Mouse (Mus musculus): ENCODE measurements around the gene Asic3.
A peak's percentile ranks its signal among the peaks of the same experiment; 100 is the strongest.

The Asic3 gene

DNA sequence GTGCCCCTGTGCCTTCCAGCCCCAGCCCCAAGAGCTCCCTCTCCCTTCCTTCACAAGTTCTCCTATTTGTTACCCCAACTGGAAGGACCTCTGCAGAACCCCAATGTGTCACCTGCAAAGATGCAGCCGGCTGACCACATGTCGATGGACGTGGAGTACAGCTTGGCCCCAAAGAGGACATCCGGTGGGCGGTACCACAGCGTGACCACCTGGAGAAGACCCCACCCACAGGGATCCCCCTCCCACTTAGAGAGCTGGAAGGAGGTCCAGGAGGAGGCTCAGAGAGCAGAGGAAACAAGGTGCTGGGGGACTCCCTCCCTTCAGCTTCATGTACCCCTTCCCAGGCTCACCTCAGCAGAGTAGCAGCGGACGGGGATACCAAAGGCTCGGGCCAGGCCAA is 7.2 kb downstream of the Asic3 start:
- DNase-seq (ENCODE audit: low read depth, low spot score), result no peak

DNA sequence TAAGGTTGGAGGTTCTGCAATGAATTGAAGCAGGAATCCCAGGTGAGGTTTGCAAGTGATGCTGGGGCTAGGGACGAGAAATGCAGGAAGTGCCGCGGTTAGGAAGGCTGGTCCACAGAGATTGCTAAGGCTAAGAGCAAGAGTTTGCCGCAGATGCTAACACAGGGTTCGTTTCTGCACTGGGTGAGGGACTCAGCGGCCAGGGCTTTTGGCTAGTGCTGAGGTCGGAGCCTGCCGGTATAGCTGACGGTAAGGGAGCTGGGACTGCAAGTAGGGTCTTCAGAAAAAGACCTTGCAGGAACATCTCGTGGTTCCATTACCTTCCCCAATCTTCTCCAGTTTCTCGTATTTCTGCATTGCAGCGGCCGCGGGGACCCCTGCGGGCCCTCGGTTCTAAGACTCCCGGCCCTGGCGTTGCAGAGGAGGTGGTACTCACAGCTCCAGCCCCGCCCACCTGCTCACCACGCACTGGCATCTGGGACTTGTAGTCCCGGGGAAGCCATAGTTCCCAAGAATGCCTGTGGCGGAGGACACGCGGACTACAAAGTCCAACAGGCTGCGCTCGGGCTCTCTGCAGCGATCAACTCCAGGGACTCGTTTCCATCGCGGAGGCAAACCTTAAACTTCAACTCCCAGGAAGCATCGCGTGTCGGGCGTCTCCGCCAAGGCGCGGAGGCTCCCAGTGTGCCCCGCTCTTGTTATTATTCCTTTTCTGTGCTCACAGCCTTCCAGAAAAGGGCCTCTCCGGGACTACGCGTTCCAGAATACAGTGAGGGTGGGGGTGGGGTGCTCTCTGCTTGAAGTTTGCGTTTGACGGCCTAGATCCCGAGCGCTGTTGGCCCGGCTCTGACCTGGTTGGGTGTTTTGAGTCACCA is 10.2 kb downstream of the Asic3 start, which contains the start of the genes Cdk5 and Slc4a2:
TSS of gene Cdk5 (minus strand) at position 402 of the 875 bp plus-strand sequence.
TSS of gene Slc4a2 (plus strand) at position 709 of the 875 bp plus-strand sequence.
- peak; percentile 99 for DNase-seq (ENCODE audit: low read depth, low spot score)

DNA sequence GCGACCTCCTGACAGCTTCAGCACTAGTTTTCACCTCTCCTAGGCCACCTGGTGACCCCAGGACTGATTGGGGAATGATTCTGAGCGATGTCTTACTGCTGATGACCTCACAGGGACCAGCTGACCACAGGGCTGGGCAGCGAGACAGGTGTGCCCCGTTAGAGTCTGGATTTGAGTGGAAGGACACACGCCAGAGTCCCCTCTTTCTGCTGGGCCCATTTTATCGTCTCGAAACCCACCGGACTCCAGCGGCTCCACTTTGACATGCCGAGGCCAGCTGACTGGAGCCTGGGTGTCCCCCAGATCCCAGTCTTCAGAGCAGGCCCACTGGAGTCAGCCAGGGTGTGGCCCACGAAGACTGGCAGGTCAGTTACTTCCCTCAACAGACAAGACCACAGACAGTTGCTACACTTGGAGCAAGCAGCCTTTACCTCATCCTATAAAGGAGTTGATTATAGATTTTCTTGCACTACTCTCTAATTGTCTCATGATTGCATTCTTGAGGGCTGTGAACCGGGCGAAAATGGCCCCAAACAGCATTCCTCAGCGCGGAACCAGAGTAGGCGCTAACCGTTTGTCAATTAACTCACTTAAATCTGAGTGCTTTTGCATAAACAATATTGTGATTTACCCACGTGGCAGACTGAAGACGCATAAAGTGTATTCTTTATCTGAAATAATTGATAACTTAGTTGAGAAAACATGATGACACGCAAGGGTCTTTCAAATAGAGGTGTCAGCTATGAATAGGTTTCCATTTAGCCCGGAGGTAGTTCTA is 11.0 kb downstream of the Asic3 start:
- no peak for DNase-seq (ENCODE audit: low read depth, low spot score)

DNA sequence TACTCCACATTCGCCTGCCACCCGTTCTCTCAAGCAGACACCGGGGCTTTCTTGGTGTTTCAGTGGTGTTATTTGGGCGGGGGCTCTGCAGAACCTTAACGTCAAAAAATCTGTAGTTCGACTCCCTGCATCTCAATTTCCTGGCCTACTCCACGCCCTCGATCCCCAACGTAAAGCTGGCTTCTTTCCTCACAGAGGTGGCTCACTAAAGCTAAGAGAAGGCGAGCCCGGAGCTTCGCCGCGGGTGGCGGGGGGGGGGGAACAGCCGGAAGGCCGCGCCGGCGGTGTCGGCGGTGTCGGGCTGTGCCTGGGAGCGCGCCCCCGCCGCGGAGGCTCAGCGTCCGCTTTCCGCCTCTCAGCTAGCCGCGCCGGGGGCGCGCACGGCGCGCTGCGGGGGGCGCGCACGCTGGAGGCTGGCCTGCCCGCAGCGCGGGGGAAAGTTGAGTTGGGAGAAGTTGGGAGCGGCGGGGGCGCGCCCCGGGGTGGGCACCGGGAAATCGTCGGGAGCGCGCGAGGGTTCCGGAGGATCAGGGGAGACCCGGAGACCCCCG is 11.7 kb downstream of the Asic3 start:
- peak; percentile 75 for DNase-seq (ENCODE audit: low read depth, low spot score)

DNA sequence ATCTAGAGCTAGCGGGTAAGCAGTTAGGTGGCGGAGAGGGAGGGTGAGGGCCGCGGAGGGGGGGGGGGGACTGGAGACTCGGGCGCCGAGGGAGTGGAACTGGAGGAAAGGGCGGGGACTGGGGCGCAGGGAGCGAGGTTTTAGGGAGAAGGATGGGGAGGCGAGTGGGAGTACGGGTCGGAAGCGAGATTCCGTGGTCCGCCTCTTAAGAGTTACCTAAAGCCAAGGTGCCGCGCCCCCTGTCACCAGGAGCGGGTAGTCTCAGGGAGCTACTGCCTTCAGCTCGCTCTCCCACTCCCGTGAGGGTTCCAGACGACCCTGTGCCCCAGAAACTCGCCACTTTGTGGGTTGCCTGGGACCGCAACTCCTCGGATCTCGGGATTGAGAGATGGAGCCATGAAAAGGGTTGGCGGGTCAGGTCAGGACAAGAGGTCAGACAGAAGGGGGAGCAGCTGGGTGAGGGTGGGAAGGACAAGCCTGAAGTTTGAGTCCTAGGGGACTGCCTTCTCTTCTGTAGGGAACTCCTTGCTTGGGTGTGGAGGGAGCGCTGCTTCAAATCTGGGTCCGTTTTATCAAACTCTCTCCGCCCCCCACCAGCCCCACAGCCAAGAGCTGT is 12.3 kb downstream of the Asic3 start:
- DNase-seq (ENCODE audit: low read depth, low spot score), result peak; percentile 24

DNA sequence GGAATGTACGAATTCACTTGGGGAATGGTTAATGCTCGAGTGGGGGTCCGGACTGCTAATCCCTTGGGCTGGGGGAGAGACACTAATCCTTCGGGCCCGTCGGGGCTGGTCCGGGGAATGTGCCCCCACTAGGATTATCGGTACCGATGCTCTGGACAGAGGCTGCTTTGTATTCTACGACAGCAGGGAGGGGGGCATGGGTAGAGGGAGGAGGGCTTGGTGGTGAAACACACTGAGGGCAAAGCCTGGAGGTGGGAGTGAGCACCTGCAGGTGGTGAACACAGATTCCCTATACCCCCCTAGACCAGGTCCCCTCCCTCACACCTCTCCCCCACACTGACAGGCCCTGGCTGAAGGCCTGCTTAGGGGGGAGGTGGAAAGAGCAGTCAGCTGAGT is 12.8 kb downstream of the Asic3 start:
- DNase-seq (ENCODE audit: low read depth, low spot score), result no peak

DNA sequence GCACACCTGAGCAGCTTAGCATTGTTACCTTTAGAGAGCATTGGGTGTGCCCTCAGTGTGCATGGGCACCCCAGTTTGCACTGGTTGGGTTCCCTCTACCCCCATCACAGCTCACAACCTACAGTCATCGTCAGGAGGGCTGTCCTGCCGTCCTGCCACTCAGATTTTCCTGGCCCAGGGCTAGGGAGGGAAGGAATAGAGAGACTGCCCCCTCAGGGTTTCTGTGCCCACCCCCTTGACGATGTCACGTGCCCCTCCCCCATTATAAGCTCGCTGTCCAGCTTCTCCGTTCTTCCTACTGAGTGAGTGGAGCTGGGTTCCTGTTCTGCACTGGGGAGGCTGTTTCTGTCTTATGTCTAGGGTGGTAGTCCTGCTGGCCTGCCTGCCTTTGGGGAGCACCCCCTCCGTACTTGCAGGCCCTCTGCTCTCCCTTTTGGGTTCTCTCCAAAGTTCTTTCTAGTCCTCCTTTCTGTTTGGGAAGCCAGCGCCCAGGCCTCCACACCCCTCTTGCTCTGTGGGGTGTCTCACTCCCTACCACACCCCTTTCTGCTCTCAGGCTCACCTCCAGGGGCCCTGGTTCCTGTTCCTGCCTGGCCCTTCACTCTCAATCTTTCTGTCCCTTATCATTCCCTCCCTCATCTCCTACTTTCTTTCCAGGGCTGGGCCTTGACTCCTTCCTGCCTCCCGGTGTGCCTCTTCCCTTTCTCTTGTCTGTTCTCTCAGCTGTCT is 13.5 kb downstream of the Asic3 start:
- no peak for DNase-seq (ENCODE audit: low read depth, low spot score)

DNA sequence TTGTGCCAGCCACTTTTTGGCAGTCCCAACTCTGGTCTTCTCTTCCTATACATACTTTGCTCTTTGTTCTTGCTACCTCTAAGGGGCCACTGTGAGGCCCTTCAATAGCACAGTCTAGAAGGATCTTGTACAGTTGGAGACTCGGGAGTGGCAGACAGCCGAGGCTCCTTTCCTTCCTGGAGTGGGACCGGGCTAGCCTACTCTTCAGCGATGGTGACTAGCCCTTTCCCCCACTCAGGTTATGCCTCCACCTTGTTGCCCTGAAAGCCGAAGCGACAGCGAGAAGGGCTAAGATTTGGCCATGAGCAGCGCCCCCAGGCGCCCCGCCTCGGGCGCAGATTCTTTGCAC is 14.1 kb downstream of the Asic3 start:
- DNase-seq (ENCODE audit: low read depth, low spot score), result no peak

DNA sequence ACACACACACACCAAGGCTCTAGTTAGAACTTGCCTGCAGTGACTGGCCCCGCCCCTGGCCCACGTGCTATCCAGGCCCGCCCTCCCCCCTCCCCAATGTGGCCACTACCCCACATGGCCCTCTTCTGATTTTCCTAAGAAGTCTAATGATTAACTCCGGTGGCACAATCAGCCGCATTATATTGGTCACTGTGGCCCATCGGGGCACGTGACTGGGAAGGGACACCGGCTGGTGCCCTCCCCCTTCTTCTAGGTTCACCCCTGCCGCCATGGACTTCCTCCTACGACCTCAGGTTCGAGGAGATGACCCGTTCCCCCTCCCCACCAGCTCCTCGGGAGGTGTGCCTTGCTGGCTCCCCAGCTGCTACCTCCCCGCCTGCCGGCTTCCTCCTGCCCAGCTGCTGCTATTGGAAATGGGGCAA is 14.8 kb downstream of the Asic3 start:
- no peak for DNase-seq (ENCODE audit: low read depth, low spot score)

DNA sequence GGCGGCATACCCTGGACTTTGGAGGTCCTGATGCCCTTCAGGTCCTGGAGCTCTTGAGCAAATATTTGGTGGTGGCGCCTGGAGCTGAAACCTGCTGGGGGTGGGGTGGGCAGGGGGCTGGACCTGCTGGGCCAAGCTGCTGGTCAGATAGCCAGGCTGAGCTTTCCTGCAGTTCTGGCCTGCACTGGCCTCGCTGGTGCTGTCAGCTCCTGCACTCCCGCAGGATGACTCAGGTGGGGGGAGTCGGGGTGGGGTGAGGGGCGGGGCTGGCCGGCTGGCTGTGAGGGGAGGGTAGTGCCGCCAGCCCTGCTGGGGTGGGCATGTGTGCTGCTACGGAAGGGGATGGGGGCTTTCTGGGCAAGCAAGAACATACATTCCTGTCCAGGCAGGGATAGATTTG is 15.4 kb downstream of the Asic3 start:
- no peak for DNase-seq (ENCODE audit: low read depth, low spot score)

DNA sequence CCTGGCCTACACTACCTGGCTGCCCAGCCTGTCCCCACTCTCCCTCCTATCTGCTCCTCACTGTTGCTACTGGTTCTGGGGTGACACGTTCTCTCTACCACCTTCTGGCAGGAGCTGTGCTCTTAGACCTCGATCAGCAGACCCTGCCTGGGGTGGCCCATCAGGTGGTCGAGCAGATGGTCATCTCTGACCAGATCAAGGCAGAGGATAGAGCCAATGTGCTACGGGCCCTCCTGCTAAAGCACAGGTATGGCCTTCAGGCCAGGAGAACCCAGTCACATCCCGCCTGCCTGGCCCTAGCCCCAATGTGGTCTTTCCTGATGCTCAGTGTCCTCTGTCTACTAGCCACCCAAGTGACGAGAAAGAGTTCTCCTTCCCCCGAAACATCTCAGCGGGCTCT is 20.8 kb downstream of the Asic3 start:
- DNase-seq (ENCODE audit: low read depth, low spot score), result no peak

DNA sequence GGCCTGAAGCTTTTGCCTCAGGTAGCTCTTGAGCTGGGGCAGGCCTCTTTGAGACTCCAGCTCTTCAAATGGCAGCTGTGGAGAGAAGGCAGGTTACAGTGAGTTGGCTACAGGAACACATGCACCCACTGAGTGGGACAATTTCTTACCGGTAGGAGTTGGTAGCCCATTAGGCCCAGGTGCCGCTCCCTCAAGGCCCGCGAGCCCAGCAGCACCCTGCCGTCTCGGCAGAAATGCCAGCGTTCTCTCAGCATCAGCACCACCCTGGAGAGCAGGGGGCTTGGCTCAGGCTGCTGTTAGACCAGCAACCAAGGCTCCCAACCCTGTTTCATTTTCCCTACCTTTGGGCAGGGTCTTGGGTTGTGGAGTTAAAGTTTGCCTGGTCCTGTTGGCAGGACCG is 28.0 kb downstream of the Asic3 start:
- no peak for DNase-seq (ENCODE audit: low read depth, low spot score)

DNA sequence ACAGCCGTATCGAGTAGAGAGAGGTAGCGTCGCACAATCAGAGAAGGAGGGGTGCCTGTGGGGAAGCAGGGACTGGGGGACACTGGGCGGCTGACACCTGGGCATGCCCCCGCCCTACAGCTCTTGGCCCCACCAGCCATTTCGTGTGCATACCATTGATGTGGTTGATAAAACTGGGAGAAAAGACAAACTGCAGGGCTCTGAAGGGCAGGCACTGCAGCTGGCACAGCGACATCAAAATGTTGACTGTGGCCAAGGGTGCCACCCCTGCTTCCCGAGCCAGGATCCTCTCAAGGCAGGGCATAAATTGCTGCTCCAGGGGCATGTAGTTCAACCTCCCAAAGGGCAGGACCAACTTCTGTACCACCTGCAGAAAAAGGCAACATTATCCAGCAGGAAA is 28.8 kb downstream of the Asic3 start:
- DNase-seq (ENCODE audit: low read depth, low spot score), result no peak

DNA sequence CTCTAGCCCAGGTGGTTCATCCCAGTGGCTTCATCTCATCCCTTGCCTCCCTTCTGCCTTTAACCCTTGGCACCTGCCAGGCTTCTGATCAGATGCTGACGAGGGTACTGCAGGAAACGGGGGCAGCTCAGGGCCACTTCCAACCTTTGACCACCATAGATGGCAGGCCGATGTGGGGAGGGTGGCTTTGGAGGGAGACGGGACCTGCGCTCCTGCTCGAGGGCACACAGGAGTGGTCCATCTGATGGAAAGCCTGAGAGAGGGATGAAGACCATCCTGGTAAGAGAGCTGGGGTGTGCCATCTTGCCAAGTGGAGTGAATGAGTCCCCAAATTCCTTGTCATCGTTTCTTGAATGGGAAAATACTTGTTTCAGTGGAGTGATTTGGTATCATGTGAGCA is 30.0 kb downstream of the Asic3 start:
- no peak for DNase-seq (ENCODE audit: low read depth, low spot score)

DNA sequence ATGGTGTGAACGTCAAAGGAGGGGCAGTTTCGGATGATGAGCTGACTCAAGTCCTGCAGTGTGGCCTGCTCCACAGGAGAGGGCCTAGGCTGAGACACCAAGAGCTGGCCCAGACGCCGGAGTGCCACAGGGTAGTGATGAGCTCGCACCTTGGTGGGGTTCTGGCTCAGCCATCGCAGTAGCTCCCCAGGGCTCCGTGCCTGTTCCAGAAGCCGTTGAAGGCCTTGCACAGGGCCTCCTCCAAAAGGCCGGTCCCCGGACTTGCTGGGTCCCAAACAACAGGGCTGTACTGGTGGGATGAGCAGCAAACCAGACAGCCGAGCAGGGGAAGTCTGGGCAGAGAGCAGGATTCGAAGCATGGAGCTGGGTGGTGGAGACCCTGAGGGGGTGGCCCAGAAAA is 30.7 kb downstream of the Asic3 start:
- DNase-seq (ENCODE audit: low read depth, low spot score), result no peak

DNA sequence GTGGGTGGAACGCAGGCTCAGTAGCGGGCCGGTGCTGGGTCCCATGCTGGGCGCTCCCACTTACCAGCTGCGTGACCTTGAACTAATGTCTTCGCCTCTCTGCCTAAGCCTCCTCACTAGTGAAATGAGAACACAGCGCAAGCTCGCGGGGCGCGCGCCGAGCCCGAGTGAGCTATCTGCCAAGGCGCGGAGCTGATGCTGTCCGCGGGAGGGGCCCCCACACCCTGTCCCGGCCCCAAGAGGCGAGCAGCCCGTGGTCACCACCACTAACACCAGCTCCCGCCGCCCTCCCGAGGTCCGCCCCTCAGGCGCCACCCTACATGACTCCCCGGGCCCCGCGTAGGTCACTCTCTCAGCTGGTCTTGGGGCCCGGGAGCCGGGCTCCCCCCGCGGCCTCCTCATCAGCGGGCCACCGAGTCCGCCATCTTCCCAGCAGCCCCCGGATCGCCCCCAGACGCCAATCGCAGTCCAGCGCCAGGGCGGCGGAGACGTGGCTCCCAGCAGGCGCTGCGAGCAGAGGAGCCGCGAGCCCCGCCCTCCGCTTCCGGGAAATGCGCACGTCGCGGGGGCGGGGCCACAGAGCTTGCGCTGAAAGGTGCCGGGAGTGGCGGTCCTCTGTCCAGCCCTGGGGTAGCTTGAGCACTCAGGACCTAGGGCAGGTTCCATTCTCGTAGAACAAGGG is 31.7 kb downstream of the Asic3 start, which contains the start of gene Fastk:
TSS of gene Fastk (minus strand) at position 542 of the 682 bp plus-strand sequence.
- DNase-seq (ENCODE audit: low read depth, low spot score), result peak; percentile 90

DNA sequence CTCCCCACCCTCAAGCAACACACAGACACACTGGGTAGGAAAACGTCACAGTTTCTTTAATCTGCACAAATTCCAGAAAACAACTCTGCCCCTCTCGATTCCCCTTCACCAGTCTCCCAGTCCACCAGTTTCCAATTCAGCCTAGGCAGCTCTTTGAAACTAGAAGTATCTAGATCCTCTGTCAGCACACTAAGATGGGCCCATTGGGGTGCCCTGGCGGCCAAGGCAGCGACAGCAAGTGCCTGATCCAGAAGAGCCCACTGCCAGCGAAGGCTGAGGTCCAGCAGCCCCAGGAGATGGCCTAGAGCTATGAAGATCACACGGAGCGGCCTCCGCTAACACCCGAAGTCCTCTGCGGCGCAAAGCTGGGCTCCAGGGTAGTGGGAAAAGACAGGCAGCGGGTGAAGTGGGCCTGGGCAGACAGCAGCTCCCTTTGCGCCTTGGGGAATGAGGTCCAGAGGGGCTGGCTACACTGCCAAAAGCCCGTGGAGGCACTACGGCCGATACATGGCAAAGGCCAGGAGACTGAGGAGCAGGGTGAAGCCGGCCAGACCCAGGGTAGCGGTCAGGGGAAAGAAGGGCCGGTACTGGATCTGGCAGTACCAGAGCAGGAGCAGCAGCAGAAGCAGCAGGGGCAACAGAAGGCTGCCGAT is 32.4 kb downstream of the Asic3 start:
- no peak for DNase-seq (ENCODE audit: low read depth, low spot score)

DNA sequence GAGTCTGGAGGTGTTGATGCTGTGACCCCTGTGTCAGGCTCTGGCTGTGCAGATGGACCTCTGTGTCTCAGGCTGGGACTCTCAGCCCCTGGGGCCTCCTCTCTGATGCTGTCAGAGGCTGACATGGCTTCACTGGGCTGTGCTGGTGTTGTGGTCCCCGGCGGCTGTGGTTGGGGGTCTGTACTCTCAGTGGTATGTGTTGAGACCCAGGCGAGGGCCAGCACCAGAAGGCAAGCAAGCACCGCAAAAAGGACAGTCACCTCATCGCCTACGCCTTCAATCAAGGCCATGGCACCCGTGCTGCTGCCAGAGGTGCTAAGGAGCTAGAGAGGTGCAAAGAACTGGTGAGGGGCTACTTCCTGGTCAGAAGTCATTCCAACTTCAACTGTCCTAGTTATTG is 33.4 kb downstream of the Asic3 start:
- no peak for DNase-seq (ENCODE audit: low read depth, low spot score)

DNA sequence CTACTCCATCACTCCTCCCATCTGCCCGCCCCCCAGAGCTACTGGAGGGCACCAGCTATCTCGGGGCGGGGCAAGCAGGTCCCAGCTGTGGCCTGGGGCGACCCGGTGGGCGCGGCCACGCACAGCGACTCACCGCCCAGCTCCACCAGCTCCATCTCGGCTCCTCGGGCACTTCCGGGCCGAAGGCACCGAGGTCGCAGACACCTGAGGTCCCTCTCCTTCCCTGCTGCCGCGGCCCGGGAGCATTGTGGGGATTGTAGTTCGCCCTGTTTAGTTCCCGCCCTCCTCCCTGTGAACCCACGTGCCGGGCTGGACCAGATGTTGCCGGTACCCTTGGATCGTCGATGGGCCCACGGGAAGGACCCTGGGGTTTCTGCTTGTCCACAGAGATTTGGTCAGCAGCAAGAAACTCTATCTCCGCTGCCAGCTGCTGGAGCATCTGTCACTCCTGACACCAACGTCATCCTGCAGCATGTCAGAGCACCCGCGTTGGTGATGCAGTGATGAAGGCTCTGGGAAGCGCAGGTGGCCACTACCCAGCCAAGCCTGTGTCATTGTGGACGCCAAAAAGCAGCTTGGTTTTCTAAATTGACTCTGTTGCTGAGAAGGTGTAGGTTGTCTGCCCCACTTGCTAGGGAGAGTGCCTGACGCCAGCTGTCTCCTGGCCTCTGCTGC is 34.6 kb downstream of the Asic3 start, which contains the start of gene Tmub1:
TSS of gene Tmub1 (minus strand) at position 231 of the 675 bp plus-strand sequence.
- peak; percentile 73 for DNase-seq (ENCODE audit: low read depth, low spot score)

Measured in skeletal muscle tissue, adult 2 months (tissue).